Mouse (Mus musculus) ES-E14 (cell line): ENCODE data around the gene Slc9b1.

Experiments
- CHD2 ChIP-seq: IDR thresholded peaks from 2 replicates; pipeline ENCODE4 v1.6.1; 2014; ENCODE audit warnings: mild to moderate bottlenecking, low read depth, low read length, inconsistent platforms
- HCFC1 ChIP-seq: IDR thresholded peaks from 2 replicates; pipeline ENCODE4 v1.6.1; 2012; ENCODE audit warnings: low read length, inconsistent platforms, borderline replicate concordance; ENCODE audit not compliant: insufficient read depth
- ZC3H11A ChIP-seq: IDR thresholded peaks from 2 replicates; pipeline ENCODE4 v1.6.1; 2012; ENCODE audit warnings: low read depth, mild to moderate bottlenecking, inconsistent platforms, low read length, borderline replicate concordance
- ZNF384 ChIP-seq: IDR thresholded peaks from 2 replicates; pipeline ENCODE4 v1.6.1; 2012; ENCODE audit warnings: low read depth, low read length, inconsistent platforms

- TF ChIP-seq ZNF384, result no peak
- no peak for TF ChIP-seq ZC3H11A
- no peak for TF ChIP-seq HCFC1
- no peak for TF ChIP-seq CHD2
Observed at GRCm38 (mm10) chr3:135422232-135422855, 74.5 kb downstream of the Slc9b1 start.
